Mouse (Mus musculus) kidney, embryonic 16.5 days (tissue): ENCODE data around the gene Mrps5. TPM values are rescaled to one million over a fixed set of nuclear protein-coding genes. Genes with fewer than 3 reads are reported as not detected.
"Not testable (repeated sequence)": the region's sequence is repeated elsewhere in the genome, so short reads cannot be mapped to it uniquely, and the experiment has no call there.

ENCODE experiments used
- ATAC-seq: fragments of 200-750 bp; cut with Nextera tagmentation; 2 replicates; pipeline ENCODE4 v1.8.0; 2017; ENCODE audit warnings: moderate TSS enrichment; ENCODE audit not compliant: low FRiP score, low TSS enrichment
- H3K27ac ChIP-seq: fragments of 300-500 bp; sonication (generic); 2 replicates; pipeline ENCODE4 v1.5.1; 2014; ENCODE audit warnings: low read length
- H3K27me3 ChIP-seq: fragments of 300-500 bp; sonication (generic); 2 replicates; pipeline ENCODE4 v1.6.1; 2014; ENCODE audit warnings: low read length, control low read depth, mixed read lengths; ENCODE audit not compliant: insufficient read depth
- H3K36me3 ChIP-seq: fragments of 300-500 bp; sonication (generic); 2 replicates; pipeline ENCODE4 v1.6.1; 2014; ENCODE audit warnings: low read length, control low read depth, mixed read lengths; ENCODE audit not compliant: insufficient read depth
- H3K4me1 ChIP-seq: fragments of 300-500 bp; sonication (generic); 2 replicates; pipeline ENCODE4 v1.6.1; 2014; ENCODE audit warnings: low read length, control low read depth, mixed read lengths; ENCODE audit not compliant: insufficient read depth
- H3K4me2 ChIP-seq: fragments of 300-500 bp; sonication (generic); replicated peaks from 2 replicates; pipeline ENCODE4 v1.6.1; 2014; ENCODE audit warnings: low read depth, low read length
- H3K4me3 ChIP-seq: fragments of 300-500 bp; sonication (generic); 2 replicates; pipeline ENCODE4 v1.5.1; 2014; ENCODE audit warnings: mild to moderate bottlenecking, low read length
- H3K9ac ChIP-seq: fragments of 300-500 bp; sonication (generic); replicated peaks from 2 replicates; pipeline ENCODE4 v1.6.1; 2014; ENCODE audit warnings: low read length
- H3K9me3 ChIP-seq: fragments of 300-500 bp; sonication (generic); 2 replicates; pipeline ENCODE4 v1.6.1; 2016; ENCODE audit warnings: low read length, control low read depth
- WGBS: fragments of 180-500 bp; shearing (Covaris S2); extraction: QIAGEN DNeasy Blood & Tissue Kit; methylation state at CpG from one replicate; pipeline ENCODE4 v1.1.7; 2014; 5-methylcytosine and 5-hydroxymethylcytosine counted together
- polyA plus RNA-seq: library from polyadenylated mRNA; unstranded; fragments of >200 nt; fragmentation: Nextera tagmentation; extraction: Ambion mirVana; gene quantifications from 2 replicates; pipeline ENCODE4 v1.2.1, GENCODE M21; 2015

The Mrps5 gene
- polyA plus RNA-seq, 1 experiment from 2014 or later, result 148 TPM

GRCm38 (mm10) chr2:127559070-127559966 lies 27.7 kb upstream of the Mrps5 start:
- ATAC-seq, result peak; percentile 98
- no peaks in the 10 kb centered on the region for H3K9me3 ChIP-seq
- no peak overlapping the region for H3K27ac ChIP-seq
- no peaks in the 10 kb centered on the region for H3K36me3 ChIP-seq
- H3K4me2 ChIP-seq, result peak overlapping the region; percentile 37
- H3K4me3 ChIP-seq, result peak overlapping the region; percentile 24
- WGBS, result 17% methylated on average over 18 of the region's 18 CpGs
- H3K9ac ChIP-seq, result peak overlapping the region; percentile 40; the same call in 1 of the 2 replicates
- H3K4me1 ChIP-seq, result no peaks in the 10 kb centered on the region
- H3K27me3 ChIP-seq, result peaks cover 13% of the 10 kb centered on the region

- Histone ChIP-seq H3K9ac (no peak overlapping the region), H3K27ac (no peak overlapping the region), H3K4me2 (no peak overlapping the region), H3K9me3 (peaks cover 6% of the 10 kb centered on the region), H3K4me3 (no peak overlapping the region), H3K36me3 (peaks cover 8% of the 10 kb centered on the region), H3K27me3 (no peaks in the 10 kb centered on the region), H3K4me1 (no peaks in the 10 kb centered on the region)
- 24% methylated on average over 1 of the region's 1 CpGs for WGBS
- no peak for ATAC-seq
These were observed 13.7 kb upstream of the Mrps5 start for GRCm38 (mm10) chr2:127573322-127573721.

- peak overlapping the region; percentile 60 for H3K4me3 ChIP-seq
- WGBS, result under 1% methylated on average over 24 of the region's 24 CpGs
- H3K9me3 ChIP-seq, result no peaks in the 10 kb centered on the region
- H3K9ac ChIP-seq, result peak overlapping the region; percentile 72
- H3K4me1 ChIP-seq, result peaks cover 23% of the 10 kb centered on the region
- peak; percentile 87 for ATAC-seq
- no peaks in the 10 kb centered on the region for H3K36me3 ChIP-seq
- H3K27me3 ChIP-seq, result no peaks in the 10 kb centered on the region
- peak overlapping the region; percentile 88 for H3K4me2 ChIP-seq
- no peak overlapping the region for H3K27ac ChIP-seq
These were observed 2.6 kb upstream of the Mrps5 start for GRCm38 (mm10) chr2:127584436-127584858.

- 0% methylated on average over 22 of the region's 22 CpGs for WGBS
- peak overlapping the region; percentile 91 for H3K27ac ChIP-seq
- peak overlapping the region; percentile 94 for H3K9ac ChIP-seq
- peak; percentile 21; the same call in 1 of the 2 replicates for ATAC-seq
- no peaks in the 10 kb centered on the region for H3K27me3 ChIP-seq
- H3K4me1 ChIP-seq, result peaks cover 23% of the 10 kb centered on the region
- H3K4me3 ChIP-seq, result peak overlapping the region; percentile 90
- no peaks in the 10 kb centered on the region for H3K9me3 ChIP-seq
- H3K36me3 ChIP-seq, result no peaks in the 10 kb centered on the region; the same call in 1 of the 2 replicates
- peak overlapping the region; percentile 81 for H3K4me2 ChIP-seq
These were observed 457 bp downstream of the Mrps5 start for GRCm38 (mm10) chr2:127587514-127587844.

GRCm38 (mm10) chr2:127588897-127589296 lies 1.9 kb downstream of the Mrps5 start:
- Histone ChIP-seq H3K27ac (no peak overlapping the region), H3K27me3 (no peaks in the 10 kb centered on the region), H3K4me1 (peaks cover 23% of the 10 kb centered on the region), H3K36me3 (no peaks in the 10 kb centered on the region; the same call in 1 of the 2 replicates), H3K9me3 (no peaks in the 10 kb centered on the region), H3K4me3 (no peak overlapping the region), H3K9ac (no peak overlapping the region; the same call in 1 of the 2 replicates), H3K4me2 (no peak overlapping the region)
- WGBS, result 90% methylated on average over 9 of the region's 9 CpGs
- no peak for ATAC-seq

GRCm38 (mm10) chr2:127590204-127590603 lies 3.2 kb downstream of the Mrps5 start:
- H3K27ac ChIP-seq, result no peak overlapping the region
- 74% methylated on average over 15 of the region's 15 CpGs for WGBS
- peaks cover 10% of the 10 kb centered on the region for H3K36me3 ChIP-seq
- no peak for ATAC-seq
- H3K4me1 ChIP-seq, result peaks cover 19% of the 10 kb centered on the region
- H3K27me3 ChIP-seq, result no peaks in the 10 kb centered on the region
- no peaks in the 10 kb centered on the region for H3K9me3 ChIP-seq
- no peak overlapping the region for H3K4me2 ChIP-seq
- H3K9ac ChIP-seq, result no peak overlapping the region
- H3K4me3 ChIP-seq, result no peak overlapping the region

GRCm38 (mm10) chr2:127590840-127591239 lies 3.8 kb downstream of the Mrps5 start:
- 64% methylated on average over 4 of the region's 4 CpGs for WGBS
- H3K9me3 ChIP-seq, result no peaks in the 10 kb centered on the region
- H3K27me3 ChIP-seq, result no peaks in the 10 kb centered on the region
- H3K4me1 ChIP-seq, result peaks cover 19% of the 10 kb centered on the region
- peaks cover 16% of the 10 kb centered on the region for H3K36me3 ChIP-seq
- no peak overlapping the region for H3K4me3 ChIP-seq
- no peak overlapping the region for H3K9ac ChIP-seq
- no peak for ATAC-seq
- no peak overlapping the region for H3K4me2 ChIP-seq
- H3K27ac ChIP-seq, result no peak overlapping the region

- not testable (repeated sequence) for H3K4me1 ChIP-seq, ATAC-seq, H3K27me3 ChIP-seq, H3K27ac ChIP-seq, H3K4me3 ChIP-seq, H3K9ac ChIP-seq, H3K4me2 ChIP-seq, H3K9me3 ChIP-seq
- peaks cover 54% of the 10 kb centered on the region for H3K36me3 ChIP-seq
- WGBS, result 92% methylated on average over 5 of the region's 8 CpGs
These were observed 16.4 kb downstream of the Mrps5 start for GRCm38 (mm10) chr2:127603383-127603782.

- Histone ChIP-seq H3K36me3 (peaks cover 47% of the 10 kb centered on the region), H3K9me3 (no peaks in the 10 kb centered on the region), H3K27ac (no peak overlapping the region), H3K4me3 (no peak overlapping the region), H3K4me1 (peaks cover 10% of the 10 kb centered on the region; the same call in 1 of the 2 replicates), H3K4me2 (no peak overlapping the region), H3K9ac (no peak overlapping the region), H3K27me3 (no peaks in the 10 kb centered on the region)
- 97% methylated on average over 3 of the region's 3 CpGs for WGBS
- no peak for ATAC-seq
These were observed 18.2 kb downstream of the Mrps5 start for GRCm38 (mm10) chr2:127605203-127605602.

GRCm38 (mm10) chr2:127608234-127608633 lies 21.2 kb downstream of the Mrps5 start:
- ATAC-seq, result peak; percentile 53; the same call in 1 of the 2 replicates
- no peak overlapping the region for H3K9ac ChIP-seq
- H3K27ac ChIP-seq, result 0 out of 2 replicates have a peak overlapping the region, but pooled peaks have one; percentile 48
- H3K9me3 ChIP-seq, result no peaks in the 10 kb centered on the region
- no peak overlapping the region for H3K4me2 ChIP-seq
- 45% methylated on average over 3 of the region's 3 CpGs for WGBS
- peaks cover 22% of the 10 kb centered on the region for H3K36me3 ChIP-seq
- H3K4me3 ChIP-seq, result no peak overlapping the region
- no peaks in the 10 kb centered on the region for H3K27me3 ChIP-seq
- H3K4me1 ChIP-seq, result peaks cover 10% of the 10 kb centered on the region; the same call in 1 of the 2 replicates
